Mouse (Mus musculus) MEL (cell line): ENCODE measurements around the gene Zdhhc12. TPM values are rescaled to one million over a fixed set of nuclear protein-coding genes. Genes with fewer than 3 reads are reported as not detected.
A peak's percentile ranks its signal among the peaks of the same experiment; 100 is the strongest.

Experiments
- DNase-seq: peaks from one replicate; pipeline ENCODE4 v3.0.0; 2011; ENCODE audit warnings: low read depth, low spot score
- H3K27ac ChIP-seq: 2 replicates; pipeline ENCODE4 v1.5.1; 2012; ENCODE audit warnings: low read depth, mild to moderate bottlenecking, control low read depth, low read length, moderate library complexity; ENCODE audit not compliant: control insufficient read depth
- H3K27me3 ChIP-seq, 2 experiments: fragments of 150-350 bp in 1 of 2; sonication (generic) in 1 of 2; 2 replicates each; pipeline ENCODE4 v1.6.1; 2012; ENCODE audit warnings: low read length in 2 of 2, mild to moderate bottlenecking in 2 of 2, improper control_type of control experiment in 1 of 2, moderate library complexity in 1 of 2; ENCODE audit not compliant: insufficient read depth in 2 of 2, control insufficient read depth in 1 of 2
- H3K36me3 ChIP-seq, 2 experiments: 2 replicates each; pipeline ENCODE4 v1.6.1; 2012 to 2014; ENCODE audit warnings: low read length in 2 of 2, improper control_type of control experiment in 1 of 2, inconsistent platforms in 1 of 2, mild to moderate bottlenecking in 1 of 2; ENCODE audit not compliant: insufficient read depth in 2 of 2, control insufficient read depth in 1 of 2
- H3K4me1 ChIP-seq, 2 experiments: fragments of 150-350 bp in 1 of 2; sonication (generic) in 1 of 2; 2 replicates each; pipeline ENCODE4 v1.6.1; 2012; ENCODE audit warnings: low read length in 2 of 2, improper control_type of control experiment in 1 of 2, mild to moderate bottlenecking in 1 of 2; ENCODE audit not compliant: insufficient read depth in 2 of 2, control insufficient read depth in 1 of 2
- H3K4me3 ChIP-seq, 2 experiments: fragments of 150-350 bp in 1 of 2; sonication (generic) in 1 of 2; 2 replicates each; pipeline ENCODE4 v1.5.1; 2012; ENCODE audit warnings: low read depth in 2 of 2, low read length in 2 of 2, mild to moderate bottlenecking in 2 of 2, moderate library complexity in 2 of 2, control low read depth in 1 of 2, improper control_type of control experiment in 1 of 2; ENCODE audit not compliant: control insufficient read depth in 1 of 2, insufficient read depth in 1 of 2
- H3K79me2 ChIP-seq: 2 replicates; pipeline ENCODE4 v1.6.1; 2012; ENCODE audit warnings: mild to moderate bottlenecking, low read length, moderate library complexity; ENCODE audit not compliant: control insufficient read depth, poor library complexity, insufficient read depth
- H3K9ac ChIP-seq: 2 replicates; pipeline ENCODE4 v1.6.1; 2012; ENCODE audit warnings: low read depth, mild to moderate bottlenecking, control low read depth, low read length, moderate library complexity; ENCODE audit not compliant: control insufficient read depth, poor library complexity, severe bottlenecking
- H3K9me3 ChIP-seq: fragments of 150-350 bp; sonication (generic); replicated peaks from 2 replicates; pipeline ENCODE4 v1.6.1; 2012; ENCODE audit warnings: mild to moderate bottlenecking, low read length, improper control_type of control experiment, moderate library complexity; ENCODE audit not compliant: insufficient read depth
- BHLHE40 ChIP-seq: IDR thresholded peaks from 2 replicates; pipeline ENCODE4 v1.6.1; 2012; ENCODE audit warnings: low read depth, mild to moderate bottlenecking, inconsistent platforms, low read length, improper control_type of control experiment, borderline replicate concordance
- CHD1 ChIP-seq: IDR thresholded peaks from 2 replicates; pipeline ENCODE4 v1.6.1; 2012; ENCODE audit warnings: low read depth, mild to moderate bottlenecking, inconsistent platforms, low read length, improper control_type of control experiment
- CHD2 ChIP-seq: IDR thresholded peaks from 2 replicates; pipeline ENCODE4 v1.6.1; 2011; ENCODE audit warnings: low read length, improper control_type of control experiment
- CTCF ChIP-seq, 3 experiments: IDR thresholded peaks in 2 of 3; conservative IDR thresholded peaks in 1 of 3; 2 replicates each; pipeline ENCODE4 v1.5.1; 2011 to 2012; ENCODE audit warnings: low read length in 3 of 3, low read depth in 2 of 3, mild to moderate bottlenecking in 2 of 3, improper control_type of control experiment in 1 of 3, inconsistent platforms in 1 of 3, mixed read lengths in 1 of 3, moderate library complexity in 1 of 3; ENCODE audit not compliant: control insufficient read depth in 1 of 3, insufficient read depth in 1 of 3, poor library complexity in 1 of 3, severe bottlenecking in 1 of 3
- E2F4 ChIP-seq: IDR thresholded peaks from 2 replicates; pipeline ENCODE4 v1.6.1; 2011; ENCODE audit warnings: low read depth, low read length, improper control_type of control experiment, borderline replicate concordance
- GABPA ChIP-seq: IDR thresholded peaks from 2 replicates; pipeline ENCODE4 v1.6.1; 2012; ENCODE audit warnings: low read depth, mild to moderate bottlenecking, inconsistent platforms, low read length, improper control_type of control experiment, moderate library complexity
- HCFC1 ChIP-seq: IDR thresholded peaks from 2 replicates; pipeline ENCODE4 v1.6.1; 2012; ENCODE audit warnings: low read depth, mild to moderate bottlenecking, inconsistent platforms, low read length, improper control_type of control experiment, moderate library complexity
- KAT2A ChIP-seq: conservative IDR thresholded peaks from 2 replicates; pipeline ENCODE4 v1.6.1; 2012; ENCODE audit warnings: low read depth, low read length, improper control_type of control experiment, inconsistent platforms
- MAFK ChIP-seq: IDR thresholded peaks from 2 replicates; pipeline ENCODE4 v1.6.1; 2011; ENCODE audit warnings: low read depth, mild to moderate bottlenecking, low read length, improper control_type of control experiment, borderline replicate concordance
- MAX ChIP-seq: IDR thresholded peaks from 2 replicates; pipeline ENCODE4 v1.6.1; 2011; ENCODE audit warnings: low read length, improper control_type of control experiment
- MXI1 ChIP-seq: IDR thresholded peaks from 2 replicates; pipeline ENCODE4 v1.6.1; 2011; ENCODE audit warnings: mild to moderate bottlenecking, low read depth, low read length, improper control_type of control experiment
- MYB ChIP-seq: IDR thresholded peaks from 2 replicates; pipeline ENCODE4 v1.6.1; 2011; ENCODE audit warnings: mild to moderate bottlenecking, low read depth, low read length, improper control_type of control experiment
- MYC ChIP-seq: IDR thresholded peaks from 2 replicates; pipeline ENCODE4 v1.6.1; 2011; ENCODE audit warnings: low read depth, mild to moderate bottlenecking, low read length, improper control_type of control experiment, moderate library complexity
- POLR2A ChIP-seq, 2 experiments: IDR thresholded peaks; 2 replicates each; pipeline ENCODE4 v1.6.1; 2011 to 2012; ENCODE audit warnings: low read length in 2 of 2, mild to moderate bottlenecking in 2 of 2, control low read depth in 1 of 2, improper control_type of control experiment in 1 of 2, low read depth in 1 of 2, moderate library complexity in 1 of 2; ENCODE audit not compliant: control insufficient read depth in 1 of 2, insufficient read depth in 1 of 2, poor library complexity in 1 of 2
- POLR2AphosphoS2 ChIP-seq: IDR thresholded peaks from 2 replicates; pipeline ENCODE4 v1.6.1; 2011; ENCODE audit warnings: low read length, improper control_type of control experiment
- POLR2AphosphoS5 ChIP-seq: IDR thresholded peaks from 2 replicates; pipeline ENCODE4 v1.6.1; 2012; ENCODE audit warnings: low read depth, borderline replicate concordance, mild to moderate bottlenecking, inconsistent platforms, low read length, moderate library complexity, mixed read lengths
- SIN3A ChIP-seq: IDR thresholded peaks from 2 replicates; pipeline ENCODE4 v1.6.1; 2012; ENCODE audit warnings: low read length, improper control_type of control experiment, inconsistent platforms
- SMC3 ChIP-seq: IDR thresholded peaks from 2 replicates; pipeline ENCODE4 v1.6.1; 2011; ENCODE audit warnings: low read depth, low read length, improper control_type of control experiment
- TAL1 ChIP-seq: IDR thresholded peaks from 2 replicates; pipeline ENCODE4 v1.6.1; 2012; ENCODE audit warnings: mild to moderate bottlenecking, inconsistent platforms, low read length, moderate library complexity, mixed read lengths
- TCF12 ChIP-seq: IDR thresholded peaks from 2 replicates; pipeline ENCODE4 v1.6.1; 2014; ENCODE audit warnings: low read depth, mild to moderate bottlenecking, inconsistent platforms, low read length, improper control_type of control experiment, moderate library complexity
- ZKSCAN1 ChIP-seq: IDR thresholded peaks from 2 replicates; pipeline ENCODE4 v1.6.1; 2012; ENCODE audit warnings: low read depth, mild to moderate bottlenecking, inconsistent platforms, low read length, improper control_type of control experiment, moderate library complexity
- ZMIZ1 ChIP-seq: IDR thresholded peaks from 2 replicates; pipeline ENCODE4 v1.6.1; 2012; ENCODE audit warnings: low read depth, mild to moderate bottlenecking, inconsistent platforms, low read length, improper control_type of control experiment, moderate library complexity
- polyA plus RNA-seq, 2 experiments: library from polyadenylated mRNA; stranded (reverse) in 1 of 2; unstranded in 1 of 2; fragments of >175 nt in 1 of 2; fragments of >200 nt in 1 of 2; gene quantifications; 2 replicates each; pipeline versions ENCODE4 v1.2.1 to v1.2.4; 2012; ENCODE audit warnings: low replicate concordance in 2 of 2, low read depth in 1 of 2; ENCODE audit not compliant: insufficient read length in 2 of 2, insufficient read depth in 1 of 2, missing spikeins in 1 of 2
- total RNA-seq: library from RNA; depleted of rRNA; stranded (reverse); fragments of 300-350 nt; gene quantifications from 2 replicates; pipeline ENCODE4 v1.2.3, GENCODE M21; 2012

Zdhhc12 gene
- total and polyA plus RNA-seq, 3 experiments: 25.1 to 42.1 TPM; not detected in 1

GRCm38 (mm10) chr2:30067962-30068361 lies 25.5 kb downstream of the Zdhhc12 start:
- peak; percentile 52 for DNase-seq
- H3K27ac ChIP-seq: peak overlapping the region; percentile 17
- no peaks in the 10 kb centered on the region for H3K27me3 ChIP-seq
- TF ChIP-seq CTCF (IDR thresholded peaks at IDR 0.05 in 2 of 3, conservative IDR thresholded peaks at IDR 0.05 in 1 of 3; ENCODE audit: control insufficient read depth in 1 of 3, insufficient read depth in 1 of 3, low read depth in 2 of 3, low read length in 3 of 3, poor library complexity in 1 of 3, severe bottlenecking in 1 of 3) (no peak), POLR2A (IDR thresholded peaks at IDR 0.05; ENCODE audit: control insufficient read depth in 1 of 2, insufficient read depth in 1 of 2, low read depth in 1 of 2, low read length in 2 of 2, poor library complexity in 1 of 2) (0 out of 4 replicates have a peak, but pooled peaks of 1 of the 2 experiments have one; percentile 11), ZMIZ1 (no peak; the same call in 1 of the 2 replicates), MYC (peak; percentile 98), SIN3A (peak; percentile 47; the same call in 1 of the 2 replicates), MAX (peak; percentile 94), CHD1 (peak; percentile 20; the same call in 1 of the 2 replicates), MXI1 (peak; percentile 97)
- H3K79me2 ChIP-seq: peaks cover 58% of the 10 kb centered on the region
- H3K9ac ChIP-seq: peak overlapping the region; percentile 100
- peaks cover 17 to 31% of the 10 kb centered on the region in 2 experiments for H3K36me3 ChIP-seq
- H3K4me1 ChIP-seq: peaks cover 5 to 8% of the 10 kb centered on the region in 2 experiments; a peak in 2 of 4 replicates
- no peaks in the 10 kb centered on the region for H3K9me3 ChIP-seq
- H3K4me3 ChIP-seq: peak overlapping the region; percentile 98

- TF ChIP-seq POLR2A (IDR thresholded peaks at IDR 0.05; ENCODE audit: control insufficient read depth in 1 of 2, insufficient read depth in 1 of 2, low read depth in 1 of 2, low read length in 2 of 2, poor library complexity in 1 of 2) (peak in 1 of 2 experiments; percentile 43; a peak in 1 of 4 replicates), CHD2 (no peak), MAX (no peak), CTCF (IDR thresholded peaks at IDR 0.05 in 2 of 3, conservative IDR thresholded peaks at IDR 0.05 in 1 of 3; ENCODE audit: control insufficient read depth in 1 of 3, insufficient read depth in 1 of 3, low read depth in 2 of 3, low read length in 3 of 3, poor library complexity in 1 of 3, severe bottlenecking in 1 of 3) (0 out of 6 replicates have a peak, but pooled peaks of 1 of the 3 experiments have one; percentile 1), SMC3 (no peak), SIN3A (peak; percentile 65), E2F4 (no peak), GABPA (no peak), TCF12 (no peak), TAL1 (no peak), MAFK (no peak), POLR2AphosphoS5 (no peak), KAT2A (no peak), MYB (no peak), HCFC1 (peak; percentile 23; the same call in 1 of the 2 replicates), MXI1 (peak; percentile 66; the same call in 1 of the 2 replicates), POLR2AphosphoS2 (peak; percentile 50), BHLHE40 (no peak), CHD1 (peak; percentile 75; the same call in 1 of the 2 replicates), ZKSCAN1 (no peak)
- Histone ChIP-seq H3K27me3 (no peaks in the 10 kb centered on the region), H3K9me3 (no peaks in the 10 kb centered on the region), H3K9ac (peak overlapping the region; percentile 100), H3K4me1 (peaks cover 5 to 8% of the 10 kb centered on the region in 2 experiments; a peak in 2 of 4 replicates), H3K4me3 (peak overlapping the region; percentile 98), H3K36me3 (peaks cover 17 to 31% of the 10 kb centered on the region in 2 experiments), H3K79me2 (peaks cover 65% of the 10 kb centered on the region), H3K27ac (peak overlapping the region; percentile 85)
- DNase-seq: peak; percentile 54
Measured at GRCm38 (mm10) chr2:30067031-30067888, 26.2 kb downstream of the Zdhhc12 start.
